12 mouse cellular contexts compared by ENCODE assay signal in the genomic region with DNA sequence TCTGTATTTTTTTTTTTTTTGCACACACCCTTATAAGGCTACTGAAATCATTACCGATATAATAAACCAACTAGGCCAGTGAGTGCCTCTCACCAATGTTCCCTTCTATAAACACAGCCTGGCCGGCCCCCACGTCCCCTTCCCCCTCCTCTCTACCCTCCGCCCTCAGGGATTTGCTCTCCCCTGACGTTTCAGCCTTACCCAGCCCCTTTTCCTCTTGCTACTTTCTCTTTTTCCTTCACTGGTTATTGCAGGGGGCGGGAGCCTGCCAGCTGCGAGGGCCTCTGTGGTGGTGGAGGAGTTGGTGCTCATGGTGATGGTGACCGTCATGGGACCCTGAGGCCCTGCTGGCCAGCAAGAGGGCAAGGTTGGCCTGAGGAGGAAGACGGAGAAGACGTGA.
DNase-seq lines count a peak whose midpoint lies in the region; ATAC-seq and TF ChIP-seq lines count a peak whose summit lies in the region.
"Had no signal": no experiment of that assay in that cellular context is flagged by ENCODE, and none has a peak within 500 bp of the region (broad histone marks: within the 10 kb centered on the region; RNA-seq: fewer than 3 reads in every experiment).

No protein-coding gene starts in this region.

- H3K9ac ChIP-seq in kidney, embryonic 15.5 days: 0 out of 2 replicates have a peak overlapping the region, but pooled peaks have one; percentile 21
- H3K9ac ChIP-seq in liver, postnatal 0 days (replicated peaks): no peak overlapping the region
- H3K9ac ChIP-seq in stomach, embryonic 15.5 days: 0 out of 2 replicates have a peak overlapping the region, but pooled peaks have one; percentile 37
- H3K9ac ChIP-seq: forebrain, embryonic 12.5 days; neural tube, embryonic 13.5 days had no signal

- no peaks in the 10 kb centered on the region for H3K27me3 ChIP-seq in kidney, embryonic 15.5 days
- no peaks in the 10 kb centered on the region for H3K27me3 ChIP-seq in liver, postnatal 0 days (ENCODE audit: insufficient read depth, low read length)
- H3K27me3 ChIP-seq in stomach, embryonic 15.5 days (replicated peaks): no peaks in the 10 kb centered on the region
- H3K27me3 ChIP-seq: forebrain, embryonic 12.5 days; neural tube, embryonic 13.5 days had no signal

- no peak for DNase-seq in kidney, adult 9 months
- DNase-seq in kidney, postnatal 10 days: peak; percentile 78
- no peak for DNase-seq in liver, postnatal 0 days
- no peak for DNase-seq in adipocyte (ENCODE audit: low spot score)
- no peak for DNase-seq in adrenal gland, postnatal 4 days (ENCODE audit: low spot score in 2 of 2)
- DNase-seq: adrenal gland, postnatal 14 days had no signal

- peak overlapping the region; percentile 90 for H3K27ac ChIP-seq in kidney, embryonic 15.5 days
- H3K27ac ChIP-seq in liver, postnatal 0 days (ENCODE audit: low read depth): no peak overlapping the region
- H3K27ac ChIP-seq in stomach, embryonic 15.5 days: peak overlapping the region; percentile 88
- H3K27ac ChIP-seq: forebrain, embryonic 12.5 days; left cerebral cortex, adult 2 months; neural tube, embryonic 13.5 days had no signal

- H3K4me2 ChIP-seq in kidney, embryonic 15.5 days: peak overlapping the region; percentile 54
- H3K4me2 ChIP-seq in liver, postnatal 0 days (ENCODE audit: low read depth, low read length): 0 out of 2 replicates have a peak overlapping the region, but pooled peaks have one; percentile 32
- H3K4me2 ChIP-seq in stomach, embryonic 15.5 days: peak overlapping the region; percentile 56
- H3K4me2 ChIP-seq: forebrain, embryonic 12.5 days; neural tube, embryonic 13.5 days had no signal

- 41% methylated on average over 10 of the region's 10 CpGs for WGBS in kidney, embryonic 15.5 days
- WGBS in liver, postnatal 0 days (ENCODE audit: insufficient replicate concordance): 72% methylated on average over 10 of the region's 10 CpGs
- 19% methylated on average over 10 of the region's 10 CpGs for WGBS in stomach, embryonic 15.5 days

- no peak for TF ChIP-seq CTCF in liver, postnatal 0 days (IDR thresholded peaks at IDR 0.05; ENCODE audit: low read depth)

- peak; percentile 47 for ATAC-seq in kidney, embryonic 15.5 days (replicated peaks; ENCODE audit: low FRiP score)
- no peak for ATAC-seq in liver, postnatal 0 days
- peak; percentile 15; the same call in 1 of the 2 replicates for ATAC-seq in stomach, embryonic 15.5 days (ENCODE audit: insufficient read depth, low FRiP score, low read depth)

- peaks cover 80% of the 10 kb centered on the region for H3K4me1 ChIP-seq in kidney, embryonic 15.5 days
- no peaks in the 10 kb centered on the region for H3K4me1 ChIP-seq in liver, postnatal 0 days (ENCODE audit: insufficient read depth)
- H3K4me1 ChIP-seq in stomach, embryonic 15.5 days: peaks cover 51% of the 10 kb centered on the region

- H3K4me3 ChIP-seq in kidney, embryonic 15.5 days (replicated peaks): peak overlapping the region; percentile 38
- no peak overlapping the region for H3K4me3 ChIP-seq in liver, postnatal 0 days (ENCODE audit: low read depth, low read length)
- H3K4me3 ChIP-seq in stomach, embryonic 15.5 days (replicated peaks): peak overlapping the region; percentile 43
- H3K4me3 ChIP-seq: forebrain, embryonic 12.5 days; left cerebral cortex, adult 2 months; neural tube, embryonic 13.5 days had no signal

- H3K36me3 ChIP-seq in kidney, embryonic 15.5 days: no peaks in the 10 kb centered on the region
- H3K36me3 ChIP-seq in liver, postnatal 0 days (replicated peaks; ENCODE audit: insufficient read depth, low read length): no peaks in the 10 kb centered on the region
- H3K36me3 ChIP-seq in stomach, embryonic 15.5 days: no peaks in the 10 kb centered on the region
- H3K36me3 ChIP-seq: forebrain, embryonic 12.5 days; G1E; neural tube, embryonic 13.5 days had no signal

- no peaks in the 10 kb centered on the region for H3K9me3 ChIP-seq in kidney, embryonic 15.5 days (replicated peaks)
- no peaks in the 10 kb centered on the region for H3K9me3 ChIP-seq in liver, postnatal 0 days (ENCODE audit: low read length)
- H3K9me3 ChIP-seq in stomach, embryonic 15.5 days: no peaks in the 10 kb centered on the region
- H3K9me3 ChIP-seq: forebrain, embryonic 12.5 days; G1E; neural tube, embryonic 13.5 days had no signal

- no peak for TF ChIP-seq EP300 in liver, postnatal 0 days (IDR thresholded peaks at IDR 0.05; ENCODE audit: low read depth)
